Mouse (Mus musculus) forebrain, embryonic 13.5 days (tissue): ENCODE measurements around the gene Chad. TPM values are rescaled to one million over a fixed set of nuclear protein-coding genes. Genes with fewer than 3 reads are reported as not detected.
A peak's percentile ranks its signal among the peaks of the same experiment; 100 is the strongest.

Experiments used
- ATAC-seq: fragments of 200-750 bp; cut with Nextera tagmentation; 2 replicates; pipeline ENCODE4 v1.8.0; 2017
- H3K27ac ChIP-seq: fragments of 300-500 bp; sonication (generic); 2 replicates; pipeline ENCODE4 v1.5.1; 2015; ENCODE audit warnings: inconsistent platforms, mild to moderate bottlenecking, moderate library complexity
- H3K27me3 ChIP-seq: fragments of 300-500 bp; sonication (generic); 2 replicates; pipeline ENCODE4 v1.6.1; 2015; ENCODE audit warnings: mild to moderate bottlenecking, inconsistent platforms
- H3K36me3 ChIP-seq: fragments of 300-500 bp; sonication (generic); 2 replicates; pipeline ENCODE4 v1.6.1; 2015; ENCODE audit warnings: mild to moderate bottlenecking, inconsistent platforms; ENCODE audit not compliant: poor library complexity, severe bottlenecking
- H3K4me1 ChIP-seq: fragments of 300-500 bp; sonication (generic); 2 replicates; pipeline ENCODE4 v1.6.1; 2015; ENCODE audit warnings: inconsistent platforms
- H3K4me2 ChIP-seq: fragments of 300-500 bp; sonication (generic); 2 replicates; pipeline ENCODE4 v1.6.1; 2015; ENCODE audit warnings: inconsistent platforms, mild to moderate bottlenecking, moderate library complexity
- H3K4me3 ChIP-seq: fragments of 300-500 bp; sonication (generic); 2 replicates; pipeline ENCODE4 v1.5.1; 2015; ENCODE audit warnings: mild to moderate bottlenecking, inconsistent platforms
- H3K9ac ChIP-seq: fragments of 300-500 bp; sonication (generic); 2 replicates; pipeline ENCODE4 v1.6.1; 2015; ENCODE audit warnings: mild to moderate bottlenecking, inconsistent platforms
- H3K9me3 ChIP-seq: fragments of 300-500 bp; sonication (generic); replicated peaks from 2 replicates; pipeline ENCODE4 v1.6.1; 2016; ENCODE audit warnings: inconsistent platforms
- WGBS: fragments of 180-500 bp; shearing (Covaris S2); methylation state at CpG from one replicate; pipeline ENCODE4 v1.1.7; 2015; 5-methylcytosine and 5-hydroxymethylcytosine counted together
- polyA plus RNA-seq: library from polyadenylated mRNA; unstranded; fragments of >200 nt; fragmentation: Nextera tagmentation; extraction: Ambion mirVana; gene quantifications from 2 replicates; pipeline ENCODE4 v1.2.1, GENCODE M21; 2015

The Chad gene
- 0.14 and 0.19 TPM in 2 replicates for polyA plus RNA-seq

GRCm38 (mm10) chr11:94564437-94565150 is at the start of gene Chad:
Gene Chad, plus strand, starts transcription at chr11:94565047.
- peak within 1 kb of the TSS; percentile 23 for H3K4me3 ChIP-seq
- 0 out of 2 replicates have a peak, but pooled peaks cover 3% of the 10 kb centered on the region for H3K36me3 ChIP-seq
- H3K27me3 ChIP-seq, result peaks cover 26% of the 10 kb centered on the region
- H3K4me1 ChIP-seq, result peaks cover 14% of the 10 kb centered on the region
- H3K9me3 ChIP-seq, result no peaks in the 10 kb centered on the region
- no peak within 1 kb of the TSS for H3K27ac ChIP-seq
- 0 out of 2 replicates have a peak, but pooled peaks have one; percentile 21 for ATAC-seq
- WGBS, result under 1% methylated on average over 35 of the region's 35 CpGs
- H3K9ac ChIP-seq, result peak within 1 kb of the TSS; percentile 37
- peak within 1 kb of the TSS; percentile 61 for H3K4me2 ChIP-seq

GRCm38 (mm10) chr11:94521219-94521843 is 43.5 kb upstream of the Chad start, which contains the start of gene Mycbpap:
Gene Mycbpap, minus strand, starts transcription at chr11:94521742.
- Histone ChIP-seq H3K36me3 (no peaks in the 10 kb centered on the region), H3K27me3 (no peaks in the 10 kb centered on the region), H3K9me3 (no peaks in the 10 kb centered on the region), H3K4me2 (peak within 1 kb of the TSS; percentile 94), H3K9ac (peak within 1 kb of the TSS; percentile 70), H3K4me3 (peak within 1 kb of the TSS; percentile 51), H3K27ac (no peak within 1 kb of the TSS), H3K4me1 (peaks cover 14% of the 10 kb centered on the region; the same call in 1 of the 2 replicates)
- 2% methylated on average over 39 of the region's 42 CpGs for WGBS
- ATAC-seq, result peak; percentile 71

- Histone ChIP-seq H3K27me3 (no peaks in the 10 kb centered on the region), H3K9ac (no peak overlapping the region), H3K9me3 (no peaks in the 10 kb centered on the region), H3K4me2 (no peak overlapping the region), H3K27ac (no peak overlapping the region), H3K4me3 (no peak overlapping the region), H3K36me3 (no peaks in the 10 kb centered on the region), H3K4me1 (peaks cover 10% of the 10 kb centered on the region; the same call in 1 of the 2 replicates)
- 54% methylated on average over 9 of the region's 9 CpGs for WGBS
- no peak for ATAC-seq
Measured at GRCm38 (mm10) chr11:94526171-94526879, 38.5 kb upstream of the Chad start.

GRCm38 (mm10) chr11:94528879-94529278 is 36.0 kb upstream of the Chad start:
- Histone ChIP-seq H3K27ac (no peak overlapping the region), H3K4me3 (no peak overlapping the region), H3K4me1 (peaks cover 4% of the 10 kb centered on the region; the same call in 1 of the 2 replicates), H3K9me3 (no peaks in the 10 kb centered on the region), H3K4me2 (no peak overlapping the region), H3K27me3 (no peaks in the 10 kb centered on the region), H3K36me3 (no peaks in the 10 kb centered on the region), H3K9ac (no peak overlapping the region)
- WGBS, result 41% methylated on average over 3 of the region's 3 CpGs
- ATAC-seq, result no peak

GRCm38 (mm10) chr11:94533171-94533570 is 31.7 kb upstream of the Chad start:
- WGBS, result 82% methylated on average over 8 of the region's 8 CpGs
- Histone ChIP-seq H3K27me3 (no peaks in the 10 kb centered on the region), H3K27ac (no peak overlapping the region), H3K4me1 (no peaks in the 10 kb centered on the region), H3K4me3 (no peak overlapping the region), H3K4me2 (no peak overlapping the region), H3K9me3 (no peaks in the 10 kb centered on the region), H3K9ac (no peak overlapping the region), H3K36me3 (no peaks in the 10 kb centered on the region)
- no peak for ATAC-seq

GRCm38 (mm10) chr11:94538733-94539292 is 26.0 kb upstream of the Chad start:
- Histone ChIP-seq H3K9me3 (no peaks in the 10 kb centered on the region), H3K36me3 (0 out of 2 replicates have a peak, but pooled peaks cover 8% of the 10 kb centered on the region), H3K4me2 (no peak overlapping the region), H3K4me1 (no peaks in the 10 kb centered on the region), H3K27ac (no peak overlapping the region), H3K4me3 (no peak overlapping the region), H3K9ac (no peak overlapping the region), H3K27me3 (no peaks in the 10 kb centered on the region)
- 70% methylated on average over 8 of the region's 8 CpGs for WGBS
- ATAC-seq, result no peak

- WGBS, result 84% methylated on average over 7 of the region's 7 CpGs
- 0 out of 2 replicates have a peak, but pooled peaks cover 8% of the 10 kb centered on the region for H3K36me3 ChIP-seq
- H3K27ac ChIP-seq, result no peak overlapping the region
- peaks cover 6% of the 10 kb centered on the region; the same call in 1 of the 2 replicates for H3K4me1 ChIP-seq
- no peaks in the 10 kb centered on the region for H3K9me3 ChIP-seq
- no peak overlapping the region for H3K4me2 ChIP-seq
- H3K4me3 ChIP-seq, result no peak overlapping the region
- H3K27me3 ChIP-seq, result no peaks in the 10 kb centered on the region
- ATAC-seq, result no peak
- H3K9ac ChIP-seq, result no peak overlapping the region
Measured at GRCm38 (mm10) chr11:94539761-94540160, 25.1 kb upstream of the Chad start.

- ATAC-seq, result no peak
- H3K4me3 ChIP-seq, result no peak overlapping the region
- H3K27ac ChIP-seq, result no peak overlapping the region
- no peaks in the 10 kb centered on the region for H3K27me3 ChIP-seq
- peaks cover 7% of the 10 kb centered on the region; the same call in 1 of the 2 replicates for H3K4me1 ChIP-seq
- no peak overlapping the region for H3K9ac ChIP-seq
- no peaks in the 10 kb centered on the region for H3K9me3 ChIP-seq
- 83% methylated on average over 4 of the region's 4 CpGs for WGBS
- H3K4me2 ChIP-seq, result no peak overlapping the region
- 0 out of 2 replicates have a peak, but pooled peaks cover 8% of the 10 kb centered on the region for H3K36me3 ChIP-seq
Measured at GRCm38 (mm10) chr11:94542400-94542799, 22.4 kb upstream of the Chad start.

- Histone ChIP-seq H3K27ac (no peak overlapping the region), H3K4me3 (no peak overlapping the region), H3K9ac (no peak overlapping the region), H3K4me2 (no peak overlapping the region), H3K27me3 (no peaks in the 10 kb centered on the region), H3K36me3 (0 out of 2 replicates have a peak, but pooled peaks cover 8% of the 10 kb centered on the region), H3K9me3 (no peaks in the 10 kb centered on the region), H3K4me1 (peaks cover 12% of the 10 kb centered on the region)
- WGBS, result 87% methylated on average over 12 of the region's 12 CpGs
- no peak for ATAC-seq
Measured at GRCm38 (mm10) chr11:94543344-94543743, 21.5 kb upstream of the Chad start.

GRCm38 (mm10) chr11:94543932-94544331 is 20.9 kb upstream of the Chad start:
- H3K4me1 ChIP-seq, result peaks cover 16% of the 10 kb centered on the region
- no peak overlapping the region for H3K9ac ChIP-seq
- H3K27me3 ChIP-seq, result no peaks in the 10 kb centered on the region
- H3K36me3 ChIP-seq, result 0 out of 2 replicates have a peak, but pooled peaks cover 8% of the 10 kb centered on the region
- H3K4me2 ChIP-seq, result peak overlapping the region; percentile 39; the same call in 1 of the 2 replicates
- no peak for ATAC-seq
- no peak overlapping the region for H3K27ac ChIP-seq
- H3K9me3 ChIP-seq, result no peaks in the 10 kb centered on the region
- WGBS, result 29% methylated on average over 9 of the region's 9 CpGs
- H3K4me3 ChIP-seq, result no peak overlapping the region

- ATAC-seq, result no peak
- Histone ChIP-seq H3K4me2 (peak overlapping the region; percentile 39), H3K4me1 (peaks cover 16% of the 10 kb centered on the region), H3K9ac (peak overlapping the region; percentile 34; the same call in 1 of the 2 replicates), H3K4me3 (no peak overlapping the region), H3K36me3 (0 out of 2 replicates have a peak, but pooled peaks cover 8% of the 10 kb centered on the region), H3K27me3 (no peaks in the 10 kb centered on the region), H3K9me3 (no peaks in the 10 kb centered on the region), H3K27ac (no peak overlapping the region)
- 49% methylated on average over 18 of the region's 18 CpGs for WGBS
Measured at GRCm38 (mm10) chr11:94544422-94544821, 20.4 kb upstream of the Chad start.
